Mouse (Mus musculus) gastrocnemius, postnatal 25 days (tissue): ENCODE data around the gene Gpn1. TPM values are rescaled to one million over a fixed set of nuclear protein-coding genes. Genes with fewer than 3 reads are reported as not detected.

Experiments used
- DNase-seq: peaks from one replicate; pipeline ENCODE4 v3.0.0; 2022
- total RNA-seq, 2 experiments: library from RNA; stranded (reverse); gene quantifications; 1 replicate in 1 of 2; 2 replicates in 1 of 2; pipeline ENCODE4 v1.2.3; 2021

Gene Gpn1
- total RNA-seq, 2 experiments from 2014 or later, result 15.7 to 15.8 TPM

- no peak for DNase-seq
Measured at GRCm38 (mm10) chr5:31559401-31559800, 64.9 kb downstream of the Gpn1 start.

- DNase-seq, result no peak
Measured at GRCm38 (mm10) chr5:31560352-31560751, 65.8 kb downstream of the Gpn1 start.

DNA sequence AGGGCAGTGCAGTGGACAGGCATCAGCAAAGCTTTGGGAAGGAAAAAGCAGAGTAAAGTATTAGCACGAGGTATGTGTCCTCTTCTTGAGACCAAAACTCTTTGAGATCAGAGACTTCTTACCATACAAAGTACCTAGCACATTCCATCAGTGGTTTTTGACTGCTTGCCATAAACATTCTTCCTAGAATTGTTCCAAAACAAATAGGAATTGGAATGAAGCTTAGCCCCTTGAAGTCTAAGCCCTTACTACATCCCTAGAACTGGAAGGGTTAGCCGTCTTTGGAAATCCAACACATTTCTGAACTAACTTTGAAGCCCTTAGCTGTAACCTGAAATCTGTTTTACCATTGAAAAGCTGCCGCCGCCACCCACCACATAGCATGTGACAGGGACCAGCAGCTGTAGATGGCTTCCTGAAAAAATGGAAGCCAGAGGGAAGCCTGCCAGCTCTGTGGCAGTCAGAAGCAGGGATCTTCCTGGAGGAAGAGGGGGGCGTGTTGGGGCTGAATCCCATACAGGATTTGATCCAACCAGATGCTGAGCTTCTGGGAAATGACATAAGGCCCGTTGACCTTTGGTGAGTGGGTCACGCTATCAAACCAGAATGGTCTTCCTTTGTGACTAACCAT, 67.6 kb downstream of the Gpn1 start:
- DNase-seq, result peak; percentile 35

Other genes with a start within 250 kb of the Gpn1 start
- gene Krtcap3, start 243.1 kb upstream of the Gpn1 start, total RNA-seq, result 1 to 10 TPM; 1.8 to 1.9 TPM
- 10 to 100 TPM; 21.0 to 24.4 TPM for gene Ift172, start 203.6 kb upstream of the Gpn1 start, total RNA-seq
- gene Fndc4, start 198.7 kb upstream of the Gpn1 start, total RNA-seq, result 1 to 10 TPM; 1.5 to 3.1 TPM
- gene Gckr, start 197.3 kb upstream of the Gpn1 start, total RNA-seq, result not detected
- gene Zfp512, start 42.3 kb upstream of the Gpn1 start, total RNA-seq, result 10 to 100 TPM in 1 of 2 experiments, 1 to 10 TPM in 1; 9.2 to 10.0 TPM
- not detected for gene 4930548H24Rik, start 9.0 kb upstream of the Gpn1 start, total RNA-seq
- gene Slc4a1ap, start 32.3 kb downstream of the Gpn1 start, total RNA-seq, result 10 to 100 TPM; 17.4 to 18.6 TPM
- gene Supt7l, start 33.1 kb downstream of the Gpn1 start, total RNA-seq, result 1 to 10 TPM; 8.0 to 9.4 TPM
- 100 to 1,000 TPM; 244 to 251 TPM for gene Mrpl33, start 102.2 kb downstream of the Gpn1 start, total RNA-seq
- gene Rbks, start 202.9 kb downstream of the Gpn1 start, total RNA-seq, result 1 to 10 TPM; 2.3 to 2.8 TPM
- gene Babam2, start 202.9 kb downstream of the Gpn1 start, total RNA-seq, result 10 to 100 TPM; 22.8 to 23.8 TPM